Mouse (Mus musculus) lung, adult 2 months (tissue): ENCODE results near the gene Atf6b.

ENCODE experiments used
- CTCF ChIP-seq: fragments of 200-500 bp; IDR thresholded peaks from 2 replicates; pipeline ENCODE4 v1.5.1; 2011; ENCODE audit warnings: mild to moderate bottlenecking, low read length, control low read depth; ENCODE audit not compliant: insufficient read depth
- POLR2A ChIP-seq: fragments of 200-500 bp; IDR thresholded peaks from 2 replicates; pipeline ENCODE4 v1.6.1; 2011; ENCODE audit warnings: low read depth, mild to moderate bottlenecking, control low read depth, low read length, borderline replicate concordance; ENCODE audit errors: extremely low read depth

DNA sequence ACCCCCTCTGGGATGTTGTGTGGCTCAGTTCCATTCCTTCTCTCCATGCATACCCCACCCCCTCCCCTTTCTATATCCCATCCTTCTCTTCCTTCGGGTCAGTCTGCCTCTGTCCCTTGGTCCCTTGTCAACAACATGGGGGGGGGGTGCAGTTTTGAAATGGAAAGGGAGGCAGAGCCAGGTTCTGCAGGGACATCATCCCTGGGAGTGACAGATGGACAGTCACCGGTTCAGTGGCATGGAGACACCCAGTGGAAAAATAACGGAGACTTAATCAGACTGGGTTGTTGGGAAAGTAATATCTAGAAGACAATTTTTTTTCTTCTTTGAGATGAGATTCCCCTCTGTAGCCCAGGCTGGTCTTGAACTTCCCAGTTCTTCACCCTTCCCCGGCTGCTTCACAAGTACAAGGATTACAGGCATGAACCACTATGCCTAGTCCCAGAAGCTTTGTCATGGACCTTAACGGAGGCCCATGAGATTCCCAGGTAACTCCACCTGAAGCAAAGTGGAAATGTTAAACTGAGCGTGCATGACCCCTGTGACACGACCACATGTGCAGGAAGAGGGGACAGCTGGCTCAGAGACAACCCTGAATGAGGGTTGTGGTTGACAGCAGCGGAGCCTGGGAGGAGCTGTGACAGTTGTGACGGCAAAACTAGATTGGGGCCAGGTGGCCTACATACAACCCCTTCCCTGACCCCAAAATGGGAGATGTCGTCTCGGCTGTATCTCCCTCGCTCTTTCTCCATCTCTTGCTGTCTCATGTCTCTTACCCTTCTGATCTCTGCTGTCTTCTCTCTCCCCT, 16.9 kb upstream of the Atf6b start:
- no peak for TF ChIP-seq CTCF
- no peak for TF ChIP-seq POLR2A
